Mouse (Mus musculus): Measurements from ENCODE around the gene Txndc16. TPM values are rescaled to one million over a fixed set of nuclear protein-coding genes. Genes with fewer than 3 reads are reported as not detected.

Gene Txndc16
- polyA plus RNA-seq, 1 experiment from 2014 or later: 23.3 TPM

Other genes starting within 250 kb of the Txndc16 start
- gene Ptger2, start 232.1 kb downstream of the Txndc16 start, polyA plus RNA-seq (2014; fragmentation: Nextera tagmentation; extraction: Ambion mirVana): 0.31 and 0.32 TPM in 2 replicates
- 9.6 and 10.0 TPM in 2 replicates for gene Gpr137c, start 611 bp downstream of the Txndc16 start, polyA plus RNA-seq (2014; fragmentation: Nextera tagmentation; extraction: Ambion mirVana)
- 32.2 and 33.9 TPM in 2 replicates for gene Ero1l, start 98.4 kb upstream of the Txndc16 start, polyA plus RNA-seq (2014; fragmentation: Nextera tagmentation; extraction: Ambion mirVana)
- 253 and 263 TPM in 2 replicates for gene Psmc6, start 109.5 kb upstream of the Txndc16 start, polyA plus RNA-seq (2014; fragmentation: Nextera tagmentation; extraction: Ambion mirVana)
- gene Styx, start 130.8 kb upstream of the Txndc16 start, polyA plus RNA-seq (2014; fragmentation: Nextera tagmentation; extraction: Ambion mirVana): 35.2 and 51.6 TPM in 2 replicates
- gene Gnpnat1, start 184.6 kb upstream of the Txndc16 start, polyA plus RNA-seq (2014; fragmentation: Nextera tagmentation; extraction: Ambion mirVana): 41.7 and 44.5 TPM in 2 replicates

Data from hindbrain, embryonic 11.5 days (tissue).